In genomic region chr7:133781583-133781982, GRCm38 (mm10) we compare ENCODE assay signal across 22 mouse cellular contexts. TPM values are rescaled to one million over a fixed set of nuclear protein-coding genes. Genes with fewer than 3 reads are reported as not detected.
A peak's percentile ranks its signal among the peaks of the same experiment; 100 is the strongest.
DNase-seq lines count a peak whose midpoint lies in the region; ATAC-seq and TF ChIP-seq lines count a peak whose summit lies in the region.
"Had no signal": no experiment of that assay in that cellular context is flagged by ENCODE, and none has a peak within 500 bp of the region (broad histone marks: within the 10 kb centered on the region; RNA-seq: fewer than 3 reads in every experiment).

No protein-coding gene starts in this region.

- no peak overlapping the region for H3K27ac ChIP-seq in liver, embryonic 14.5 days
- H3K27ac ChIP-seq in liver, embryonic 11.5 days (ENCODE audit: low read depth, low read length), result no peak overlapping the region
- H3K27ac ChIP-seq in intestine, embryonic 16.5 days (ENCODE audit: low read length), result peak overlapping the region; percentile 57; the same call in 1 of the 2 replicates
- H3K27ac ChIP-seq in stomach, embryonic 16.5 days (ENCODE audit: low read length), result peak overlapping the region; percentile 98; the same call in 1 of the 2 replicates
- H3K27ac ChIP-seq: embryonic facial prominence, embryonic 13.5 days; forebrain, embryonic 10.5 days; heart, adult 2 months; heart, embryonic 13.5 days; hindbrain, embryonic 13.5 days; hindbrain, postnatal 0 days had no signal

- H3K4me1 ChIP-seq in liver, embryonic 14.5 days (replicated peaks; ENCODE audit: control insufficient read depth in 2 of 2, insufficient read depth in 2 of 2, low read length in 1 of 2), result peaks cover 7 to 9% of the 10 kb centered on the region in 2 experiments; a peak in 3 of 4 replicates
- H3K4me1 ChIP-seq in liver, embryonic 11.5 days (replicated peaks; ENCODE audit: control insufficient read depth, insufficient read depth, low read length), result no peaks in the 10 kb centered on the region
- H3K4me1 ChIP-seq in intestine, embryonic 16.5 days (ENCODE audit: control insufficient read depth, insufficient read depth, low read length), result peaks cover 19% of the 10 kb centered on the region; the same call in 1 of the 2 replicates
- H3K4me1 ChIP-seq in stomach, embryonic 16.5 days (ENCODE audit: control insufficient read depth, insufficient read depth, low read length), result peaks cover 9% of the 10 kb centered on the region; the same call in 1 of the 2 replicates

- no peaks in the 10 kb centered on the region for H3K27me3 ChIP-seq in liver, embryonic 14.5 days (ENCODE audit: control insufficient read depth, insufficient read depth, low read length)
- H3K27me3 ChIP-seq in liver, embryonic 11.5 days (replicated peaks; ENCODE audit: control insufficient read depth, insufficient read depth, low read length), result no peaks in the 10 kb centered on the region
- no peaks in the 10 kb centered on the region for H3K27me3 ChIP-seq in intestine, embryonic 16.5 days (replicated peaks; ENCODE audit: control insufficient read depth, insufficient read depth, low read length)
- H3K27me3 ChIP-seq in stomach, embryonic 16.5 days (ENCODE audit: control insufficient read depth, insufficient read depth, low read length), result no peaks in the 10 kb centered on the region
- H3K27me3 ChIP-seq: heart, embryonic 13.5 days had no signal

- H3K9ac ChIP-seq in liver, embryonic 14.5 days (replicated peaks), result 0 out of 2 replicates have a peak overlapping the region, but pooled peaks have one; percentile 34
- no peak overlapping the region for H3K9ac ChIP-seq in liver, embryonic 11.5 days (ENCODE audit: low read depth, low read length)
- H3K9ac ChIP-seq in intestine, embryonic 16.5 days (ENCODE audit: low read depth, low read length), result peak overlapping the region; percentile 15; the same call in 1 of the 2 replicates
- H3K9ac ChIP-seq in stomach, embryonic 16.5 days (ENCODE audit: low read length), result peak overlapping the region; percentile 46; the same call in 1 of the 2 replicates
- H3K9ac ChIP-seq: embryonic facial prominence, embryonic 13.5 days; heart, embryonic 13.5 days; hindbrain, embryonic 13.5 days had no signal

- peak; percentile 16 for DNase-seq in adrenal gland, postnatal 14 days
- no peak for DNase-seq in adrenal gland, postnatal 36 days
- no peak for DNase-seq in liver, embryonic 14.5 days (ENCODE audit: low read depth in 3 of 3, low spot score in 3 of 3)
- no peak for DNase-seq in liver, embryonic 11.5 days (ENCODE audit: low spot score)
- no peak for DNase-seq in B cell, adult 2 months
- DNase-seq: adrenal gland, postnatal 10 days; cerebellum, adult 18-20 months; cerebellum, adult 9-11 months; cerebellum, postnatal 36 days; gastrocnemius, postnatal 14 days; heart, adult 2 months; heart, postnatal 10 days had no signal

- no peak overlapping the region for H3K4me3 ChIP-seq in liver, embryonic 14.5 days (ENCODE audit: insufficient read depth in 1 of 2, low read depth in 2 of 2, low read length in 2 of 2)
- no peak overlapping the region for H3K4me3 ChIP-seq in liver, embryonic 11.5 days (ENCODE audit: low read depth, low read length)
- H3K4me3 ChIP-seq in intestine, embryonic 16.5 days (ENCODE audit: low read length), result peak overlapping the region; percentile 22
- H3K4me3 ChIP-seq in stomach, embryonic 16.5 days (replicated peaks; ENCODE audit: low read length), result peak overlapping the region; percentile 35
- H3K4me3 ChIP-seq: embryonic facial prominence, embryonic 13.5 days; forebrain, embryonic 10.5 days; heart, adult 2 months; heart, embryonic 13.5 days; hindbrain, embryonic 13.5 days had no signal

- no peaks in the 10 kb centered on the region for H3K9me3 ChIP-seq in liver, embryonic 14.5 days (ENCODE audit: control insufficient read depth, low read length)
- H3K9me3 ChIP-seq in liver, embryonic 11.5 days (ENCODE audit: control insufficient read depth, low read length), result no peaks in the 10 kb centered on the region
- H3K9me3 ChIP-seq in intestine, embryonic 16.5 days (ENCODE audit: control insufficient read depth, low read length), result no peaks in the 10 kb centered on the region
- H3K9me3 ChIP-seq in stomach, embryonic 16.5 days (replicated peaks; ENCODE audit: control insufficient read depth, low read length), result no peaks in the 10 kb centered on the region
- H3K9me3 ChIP-seq: embryonic facial prominence, embryonic 13.5 days; forebrain, embryonic 10.5 days; heart, embryonic 13.5 days; hindbrain, embryonic 13.5 days had no signal

- no peak for TF ChIP-seq CTCF in liver, embryonic 14.5 days (IDR thresholded peaks at IDR 0.05; ENCODE audit: low read depth)

- ATAC-seq in liver, embryonic 14.5 days (ENCODE audit: insufficient read depth), result no peak
- ATAC-seq in liver, embryonic 11.5 days (replicated peaks; ENCODE audit: low FRiP score), result no peak
- ATAC-seq in intestine, embryonic 16.5 days, result no peak
- no peak for ATAC-seq in stomach, embryonic 16.5 days (ENCODE audit: insufficient read depth, low FRiP score)
- ATAC-seq in inflammation-experienced regulatory T-cells, adult 6 months, result no peak
- ATAC-seq: forebrain, embryonic 14.5 days; hindbrain, postnatal 0 days had no signal

- H3K4me2 ChIP-seq in liver, embryonic 14.5 days (ENCODE audit: low read depth), result no peak overlapping the region; the same call in 1 of the 2 replicates
- no peak overlapping the region for H3K4me2 ChIP-seq in liver, embryonic 11.5 days
- H3K4me2 ChIP-seq in intestine, embryonic 16.5 days (ENCODE audit: low read depth, low read length), result peak overlapping the region; percentile 34; the same call in 1 of the 2 replicates
- H3K4me2 ChIP-seq in stomach, embryonic 16.5 days (ENCODE audit: low read depth, low read length), result peak overlapping the region; percentile 44
- H3K4me2 ChIP-seq: embryonic facial prominence, embryonic 13.5 days; hindbrain, embryonic 13.5 days had no signal

- no peaks in the 10 kb centered on the region for H3K36me3 ChIP-seq in liver, embryonic 14.5 days (replicated peaks; ENCODE audit: control insufficient read depth, insufficient read depth, low read depth)
- no peaks in the 10 kb centered on the region for H3K36me3 ChIP-seq in liver, embryonic 11.5 days (ENCODE audit: control insufficient read depth, insufficient read depth, low read length)
- no peaks in the 10 kb centered on the region for H3K36me3 ChIP-seq in intestine, embryonic 16.5 days (ENCODE audit: control insufficient read depth, insufficient read depth, low read length)
- H3K36me3 ChIP-seq in stomach, embryonic 16.5 days (ENCODE audit: control insufficient read depth, insufficient read depth, low read length), result no peaks in the 10 kb centered on the region
- H3K36me3 ChIP-seq: embryonic facial prominence, embryonic 13.5 days; forebrain, embryonic 10.5 days; heart, embryonic 13.5 days; hindbrain, embryonic 13.5 days had no signal

- WGBS in liver, embryonic 14.5 days (ENCODE audit: insufficient replicate concordance), result 52% methylated on average over 6 of the region's 6 CpGs
- WGBS in liver, embryonic 11.5 days, result 61% methylated on average over 6 of the region's 6 CpGs
- WGBS in intestine, embryonic 16.5 days, result 37% methylated on average over 6 of the region's 6 CpGs
- 48% methylated on average over 6 of the region's 6 CpGs for WGBS in stomach, embryonic 16.5 days

- no peak for TF ChIP-seq EP300 in liver, embryonic 14.5 days (IDR thresholded peaks at IDR 0.05; ENCODE audit: low read depth)

RNA-seq across cellular contexts. Expression of gene Dhx32, which starts 0.9 kb away (rescaled TPM):
- total RNA-seq in adrenal gland, postnatal 14 days (2021), result 41.6 and 44.6 TPM in 2 replicates
- total RNA-seq in adrenal gland, postnatal 36 days (2021), result 10 to 100 TPM; 57.7 to 62.5 TPM
- polyA plus RNA-seq in liver, embryonic 14.5 days (2012; rRNA removed), result 5.6 and 6.8 TPM in 2 replicates
- 10.6 and 12.0 TPM in 2 replicates for polyA plus RNA-seq in liver, embryonic 14.5 days (2014; fragmentation: Nextera tagmentation; extraction: Ambion mirVana)
- polyA plus RNA-seq in liver, embryonic 11.5 days (2014; fragmentation: Nextera tagmentation; extraction: Ambion mirVana), result 22.6 and 25.2 TPM in 2 replicates
- 89.5 and 93.9 TPM in 2 replicates for polyA plus RNA-seq in intestine, embryonic 16.5 days (2015; fragmentation: Nextera tagmentation; extraction: Ambion mirVana)
- 46.8 and 56.9 TPM in 2 replicates for polyA plus RNA-seq in stomach, embryonic 16.5 days (2015; fragmentation: Nextera tagmentation; extraction: Ambion mirVana)
- 1 to 10 TPM; 6.8 to 8.7 (median 8.5) TPM for polyA plus RNA-seq in inflammation-experienced regulatory T-cells, adult 6 months (2017; shearing (Covaris generic))

RNA-seq across cellular contexts. Expression of gene Fank1, which starts 4.9 kb away (rescaled TPM):
- 0.33 and 0.90 TPM in 2 replicates for total RNA-seq in adrenal gland, postnatal 14 days (2021)
- total RNA-seq in adrenal gland, postnatal 36 days (2021), result under 1 TPM in 1 of 2 experiments, not detected in 1; 0.50 TPM
- polyA plus RNA-seq in liver, embryonic 14.5 days (2012; rRNA removed), result 0.04 and 0.05 TPM in 2 replicates
- 0.11 TPM in 1 of 2 replicates, not detected in the other for polyA plus RNA-seq in liver, embryonic 14.5 days (2014; fragmentation: Nextera tagmentation; extraction: Ambion mirVana)
- polyA plus RNA-seq in liver, embryonic 11.5 days (2014; fragmentation: Nextera tagmentation; extraction: Ambion mirVana), result 0.25 TPM in 1 of 2 replicates, not detected in the other
- polyA plus RNA-seq in intestine, embryonic 16.5 days (2015; fragmentation: Nextera tagmentation; extraction: Ambion mirVana), result 0.54 and 0.56 TPM in 2 replicates
- polyA plus RNA-seq in stomach, embryonic 16.5 days (2015; fragmentation: Nextera tagmentation; extraction: Ambion mirVana), result 0.21 and 0.39 TPM in 2 replicates
- polyA plus RNA-seq in inflammation-experienced regulatory T-cells, adult 6 months (2017; shearing (Covaris generic)), result not detected
- total RNA-seq: heart, adult 2 months; heart, postnatal 10 days; hematopoietic stem cell, adult 5-6 weeks had no signal
- polyA plus RNA-seq: heart, embryonic 13.5 days had no signal

Comparison
In these comparisons a context has a peak if more than half of its experiments do, and no peak if none do; other contexts are left out.
1. H3K27ac ChIP-seq: peak in intestine, embryonic 16.5 days (single experiment) and stomach, embryonic 16.5 days (single experiment); none in liver, embryonic 14.5 days (single experiment) and liver, embryonic 11.5 days (single experiment).
2. H3K4me2 ChIP-seq: peak in intestine, embryonic 16.5 days (single experiment) and stomach, embryonic 16.5 days (single experiment); none in liver, embryonic 14.5 days (single experiment) and liver, embryonic 11.5 days (single experiment).
3. H3K4me3 ChIP-seq: peak in intestine, embryonic 16.5 days (single experiment) and stomach, embryonic 16.5 days (single experiment); none in liver, embryonic 14.5 days (0 of 2) and liver, embryonic 11.5 days (single experiment).